Mouse (Mus musculus): Measurements from ENCODE around the gene Iglon5. TPM values are rescaled to one million over a fixed set of nuclear protein-coding genes. Genes with fewer than 3 reads are reported as not detected.

The Iglon5 gene
- total RNA-seq, 2 experiments from 2014 or later: 24.4 to 27.3 TPM

DNA sequence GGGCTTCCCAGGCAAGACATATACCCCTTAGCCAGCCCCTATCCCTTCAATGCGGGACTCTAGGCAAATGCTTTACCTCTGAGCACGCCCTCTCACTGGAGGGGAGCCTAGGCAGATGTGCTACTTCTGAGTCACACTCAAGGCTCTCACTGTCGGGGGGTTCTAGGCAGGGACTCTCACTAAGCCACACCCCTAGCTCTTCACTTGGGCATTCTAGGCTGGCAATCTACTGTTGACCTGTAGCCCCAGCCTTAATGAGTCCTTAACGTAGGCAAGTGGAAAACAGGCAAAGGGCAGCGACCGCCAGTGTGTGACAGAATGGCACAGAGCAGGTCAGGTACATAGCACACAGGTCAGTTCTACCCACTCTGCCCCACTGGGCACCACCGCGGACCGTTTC is 986 bp upstream of the Iglon5 start:
- no peak overlapping the region; the same call in 1 of the 2 replicates for H3K27ac ChIP-seq
- intact Hi-C loops (cut with DNase I): loop anchor here (5.0 kb wide), 1 partner anchor 49 kb away; the partner anchor contains the start of genes Cldnd2, Etfb and Gm45233
- TF ChIP-seq CTCF (IDR thresholded peaks at IDR 0.05): no peak
- no peak for DNase-seq (ENCODE audit: extremely low spot score in 1 of 2, low spot score in 2 of 2)
- no peak overlapping the region for H3K4me3 ChIP-seq

- peak; percentile 78 to 81 for DNase-seq (ENCODE audit: extremely low spot score in 1 of 2, low spot score in 2 of 2)
- Histone ChIP-seq H3K27ac (peak overlapping the region; percentile 90), H3K4me3 (peak overlapping the region; percentile 73)
- no peak for TF ChIP-seq CTCF (IDR thresholded peaks at IDR 0.05)
- intact Hi-C loops (cut with DNase I): loop anchor here (5.0 kb wide), 1 partner anchor 48 kb away; the partner anchor contains the start of genes Cldnd2, Etfb and Gm45233
These were observed 308 bp upstream of the Iglon5 start for GRCm38 (mm10) chr7:43490182-43490584.

DNA sequence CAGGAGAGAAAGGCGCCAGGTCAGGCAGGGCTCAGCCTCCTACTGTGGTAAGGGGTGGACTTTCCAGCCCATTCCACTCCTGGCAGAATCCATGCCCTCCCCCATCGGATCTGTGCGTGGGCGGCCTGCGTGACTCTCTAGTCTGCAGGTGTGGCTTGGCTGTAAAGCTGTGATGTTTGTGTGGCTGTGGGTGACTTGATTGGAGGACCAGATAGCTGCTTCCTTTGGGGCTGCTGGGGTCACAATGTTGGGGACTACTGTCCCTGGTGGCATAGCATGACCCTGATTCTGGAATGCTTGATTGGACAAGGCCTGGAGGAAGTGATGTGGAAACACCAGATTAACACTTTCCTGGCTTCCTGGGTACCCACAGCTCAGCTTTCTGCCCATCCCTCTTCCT is 1.2 kb downstream of the Iglon5 start:
- H3K4me3 ChIP-seq: peak overlapping the region; percentile 73
- intact Hi-C loops (cut with DNase I): loop anchor here (5.0 kb wide), 1 partner anchor 176 kb away; the partner anchor contains the start of gene Zfp715
- peak overlapping the region; percentile 94 for H3K27ac ChIP-seq
- TF ChIP-seq CTCF (IDR thresholded peaks at IDR 0.05): no peak
- peak; percentile 49 to 59 for DNase-seq (ENCODE audit: extremely low spot score in 1 of 2, low spot score in 2 of 2)

- intact Hi-C loops (cut with DNase I): no loop called here
- H3K4me3 ChIP-seq: no peak overlapping the region
These were observed 6.6 kb downstream of the Iglon5 start for GRCm38 (mm10) chr7:43483236-43483635.

GRCm38 (mm10) chr7:43482090-43482716 is 7.7 kb downstream of the Iglon5 start:
- TF ChIP-seq CTCF (IDR thresholded peaks at IDR 0.05): no peak
- no peak for DNase-seq (ENCODE audit: extremely low spot score in 1 of 2, low spot score in 2 of 2)
- no peak overlapping the region for H3K4me3 ChIP-seq
- intact Hi-C loops (cut with DNase I): no loop called here
- peak overlapping the region; percentile 8; the same call in 1 of the 2 replicates for H3K27ac ChIP-seq

More at GRCm38 (mm10) chr7:43483236-43483635, 6.6 kb downstream of the Iglon5 start:
- no peak overlapping the region for H3K27ac ChIP-seq
- no peak for DNase-seq (ENCODE audit: extremely low spot score in 1 of 2, low spot score in 2 of 2)
- TF ChIP-seq CTCF (IDR thresholded peaks at IDR 0.05): no peak

DNA sequence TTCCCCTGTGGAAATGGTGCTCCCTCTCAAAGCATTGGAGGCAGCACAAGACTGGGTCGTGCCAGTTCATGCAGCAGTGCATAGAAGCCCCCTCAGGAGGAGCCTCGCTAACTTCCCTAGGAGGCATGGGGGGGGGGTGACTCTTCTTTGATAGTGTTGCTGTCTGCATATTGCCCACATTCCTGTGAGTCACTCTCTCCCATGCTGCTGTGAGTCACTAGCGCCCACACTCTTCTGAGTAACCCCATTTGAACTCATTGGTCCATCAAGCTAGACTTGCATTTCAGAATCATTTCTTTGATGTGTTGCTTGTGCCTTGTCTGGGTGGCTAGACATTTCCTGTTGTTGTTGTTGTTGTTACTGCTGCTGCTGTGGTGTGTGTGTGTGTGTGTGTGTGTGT is 8.7 kb downstream of the Iglon5 start:
- intact Hi-C loops (cut with DNase I): no loop called here
- Histone ChIP-seq H3K4me3 (no peak overlapping the region), H3K27ac (peak overlapping the region; percentile 66)
- no peak for TF ChIP-seq CTCF (IDR thresholded peaks at IDR 0.05)
- peak; percentile 64 to 73 for DNase-seq (ENCODE audit: extremely low spot score in 1 of 2, low spot score in 2 of 2)

- intact Hi-C loops (cut with DNase I): no loop called here
- TF ChIP-seq CTCF (IDR thresholded peaks at IDR 0.05): no peak
- no peak for DNase-seq (ENCODE audit: extremely low spot score in 1 of 2, low spot score in 2 of 2)
- Histone ChIP-seq H3K27ac (no peak overlapping the region), H3K4me3 (no peak overlapping the region)
These were observed 13.5 kb downstream of the Iglon5 start for GRCm38 (mm10) chr7:43476376-43476775.

- no peak; the same call in 1 of the 2 replicates for TF ChIP-seq CTCF (IDR thresholded peaks at IDR 0.05)
- no peak for DNase-seq (ENCODE audit: extremely low spot score in 1 of 2, low spot score in 2 of 2)
- intact Hi-C loops (cut with DNase I): no loop called here
- Histone ChIP-seq H3K4me3 (no peak overlapping the region), H3K27ac (no peak overlapping the region)
These were observed 14.2 kb downstream of the Iglon5 start for GRCm38 (mm10) chr7:43475706-43476105.

DNA sequence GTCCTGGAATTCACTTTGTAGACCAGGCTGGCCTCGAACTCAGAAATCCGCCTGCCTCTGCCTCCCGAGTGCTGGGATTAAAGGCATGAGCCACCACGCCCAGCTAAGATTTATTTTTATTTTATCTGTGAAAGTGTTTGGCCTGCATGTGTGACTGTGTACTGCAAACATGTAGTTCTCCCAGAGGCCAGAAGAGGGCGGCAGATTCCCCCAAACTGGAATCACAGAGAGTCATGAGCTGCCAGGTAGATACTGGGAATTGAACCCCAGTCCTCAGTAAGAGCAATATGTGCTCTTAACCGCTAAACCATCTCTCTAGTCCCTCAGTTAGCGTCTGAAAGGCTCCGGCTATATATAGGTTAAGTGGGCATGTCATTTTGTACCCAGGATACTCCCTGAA is 19.5 kb downstream of the Iglon5 start:
- Histone ChIP-seq H3K4me3 (no peak overlapping the region), H3K27ac (no peak overlapping the region)
- intact Hi-C loops (cut with DNase I): loop anchor here (1.0 kb wide), 1 partner anchor 25 kb away; no protein-coding TSS in a partner anchor
- DNase-seq (ENCODE audit: extremely low spot score in 1 of 2, low spot score in 2 of 2): no peak
- TF ChIP-seq CTCF (IDR thresholded peaks at IDR 0.05): peak; percentile 60

GRCm38 (mm10) chr7:43466099-43466694 is 23.7 kb downstream of the Iglon5 start:
- Histone ChIP-seq H3K27ac (no peak overlapping the region), H3K4me3 (peak overlapping the region; percentile 34)
- TF ChIP-seq CTCF (IDR thresholded peaks at IDR 0.05): peak; percentile 91
- DNase-seq (ENCODE audit: extremely low spot score in 1 of 2, low spot score in 2 of 2): peak; percentile 78 to 80
- intact Hi-C loops (cut with DNase I): loop anchor here (1.0 kb wide), 2 partner anchors 29 to 43 kb away; no protein-coding TSS in a partner anchor

GRCm38 (mm10) chr7:43465344-43466098 is 24.4 kb downstream of the Iglon5 start:
- no peak overlapping the region for H3K27ac ChIP-seq
- intact Hi-C loops (cut with DNase I): loop anchor here (1.0 kb wide), 2 partner anchors 30 to 42 kb away; no protein-coding TSS in a partner anchor
- H3K4me3 ChIP-seq: peak overlapping the region; percentile 34
- DNase-seq (ENCODE audit: extremely low spot score in 1 of 2, low spot score in 2 of 2): peak; percentile 65 to 76
- no peak; the same call in none of the 2 replicates for TF ChIP-seq CTCF (IDR thresholded peaks at IDR 0.05)

All from left cerebral cortex, adult 2 months (tissue).